Mouse (Mus musculus) heart, postnatal 0 days (tissue): ENCODE measurements around the gene Nt5dc2. TPM values are rescaled to one million over a fixed set of nuclear protein-coding genes. Genes with fewer than 3 reads are reported as not detected.

Experiments used
- ATAC-seq: fragments of 200-750 bp; cut with Nextera tagmentation; 2 replicates; pipeline ENCODE4 v1.8.0; 2017; ENCODE audit warnings: low read depth, moderate number of reproducible peaks, moderate library complexity; ENCODE audit not compliant: insufficient read depth
- DNase-seq: peaks from one replicate; pipeline ENCODE4 v3.0.0-alpha.2; 2016; ENCODE audit warnings: low spot score
- H3K27ac ChIP-seq: fragments of 300-500 bp; sonication (generic); 2 replicates; pipeline ENCODE4 v1.5.1; 2014; ENCODE audit warnings: low read depth, mild to moderate bottlenecking
- H3K27me3 ChIP-seq: fragments of 300-500 bp; sonication (generic); 2 replicates; pipeline ENCODE4 v1.6.1; 2014; ENCODE audit warnings: low read length, mixed read lengths; ENCODE audit not compliant: control insufficient read depth, insufficient read depth
- H3K36me3 ChIP-seq: fragments of 300-500 bp; sonication (generic); replicated peaks from 2 replicates; pipeline ENCODE4 v1.6.1; 2014; ENCODE audit warnings: low read length, mixed read lengths; ENCODE audit not compliant: control insufficient read depth, insufficient read depth
- H3K4me1 ChIP-seq: fragments of 300-500 bp; sonication (generic); 2 replicates; pipeline ENCODE4 v1.6.1; 2014; ENCODE audit warnings: antibody characterized with exemption; ENCODE audit not compliant: control insufficient read depth, insufficient read depth
- H3K4me2 ChIP-seq: fragments of 300-500 bp; sonication (generic); 2 replicates; pipeline ENCODE4 v1.6.1; 2014; ENCODE audit warnings: low read depth, mild to moderate bottlenecking, low read length, moderate library complexity
- H3K4me3 ChIP-seq: fragments of 300-500 bp; sonication (generic); 2 replicates; pipeline ENCODE4 v1.5.1; 2014; ENCODE audit warnings: low read depth, low read length
- H3K9ac ChIP-seq: fragments of 300-500 bp; sonication (generic); replicated peaks from 2 replicates; pipeline ENCODE4 v1.6.1; 2014; ENCODE audit warnings: low read depth, low read length, mixed read lengths
- H3K9me3 ChIP-seq: fragments of 300-500 bp; sonication (generic); replicated peaks from 2 replicates; pipeline ENCODE4 v1.6.1; 2016; ENCODE audit warnings: low read length; ENCODE audit not compliant: control insufficient read depth
- CTCF ChIP-seq: IDR thresholded peaks from 2 replicates; pipeline ENCODE4 v1.5.1; 2016; ENCODE audit warnings: antibody characterized with exemption, control low read depth, low read depth
- WGBS: fragments of 180-500 bp; shearing (Covaris S2); extraction: QIAGEN DNeasy Blood & Tissue Kit; methylation state at CpG from one replicate; pipeline ENCODE4 v1.1.7; 2014; 5-methylcytosine and 5-hydroxymethylcytosine counted together
- polyA plus RNA-seq: library from polyadenylated mRNA; unstranded; fragments of >200 nt; fragmentation: Nextera tagmentation; extraction: Ambion mirVana; gene quantifications from 2 replicates; pipeline ENCODE4 v1.2.1, GENCODE M21; 2015
- total RNA-seq: library from RNA; depleted of rRNA; stranded (reverse); fragments of >200 nt; gene quantifications from 2 replicates; pipeline ENCODE4 v1.2.3, GENCODE M21; 2014; ENCODE audit warnings: low replicate concordance; rRNA removed

Gene Nt5dc2
- total and polyA plus RNA-seq, 2 experiments from 2014 or later, result 146 to 212 TPM

DNA sequence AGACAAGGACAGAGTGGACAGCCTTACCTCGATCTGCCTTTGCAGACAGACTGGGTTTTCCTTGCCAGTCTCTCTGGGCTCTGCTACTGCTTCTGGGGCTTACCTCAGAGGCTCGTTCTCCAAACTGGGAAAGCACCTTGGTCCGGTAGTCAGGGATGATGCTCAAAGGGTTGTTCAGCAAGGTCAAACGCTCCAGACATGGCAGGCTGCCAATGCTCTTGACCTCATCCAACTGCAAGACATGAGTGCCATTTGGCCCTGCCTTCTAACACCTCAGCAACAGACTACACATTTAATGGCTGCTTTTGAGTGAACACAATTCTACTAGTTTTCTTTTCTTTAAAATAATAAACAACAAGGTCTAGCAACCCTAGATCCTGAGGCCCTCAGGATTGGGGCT, 55.8 kb downstream of the Nt5dc2 start:
- Histone ChIP-seq H3K36me3 (peaks cover 100% of the 10 kb centered on the region), H3K4me1 (peaks cover 20% of the 10 kb centered on the region), H3K9ac (0 out of 2 replicates have a peak overlapping the region, but pooled peaks have one; percentile 11), H3K9me3 (no peaks in the 10 kb centered on the region), H3K4me2 (no peak overlapping the region), H3K4me3 (no peak overlapping the region), H3K27me3 (no peaks in the 10 kb centered on the region), H3K27ac (peak overlapping the region; percentile 48)
- no peak for TF ChIP-seq CTCF
- ATAC-seq (peak; percentile 18; the same call in 1 of the 2 replicates), DNase-seq (no peak)
- 30% methylated on average over 4 of the region's 4 CpGs for WGBS

Other genes starting within 250 kb of the Nt5dc2 start
- gene Itih4, start 244.6 kb upstream of the Nt5dc2 start, total RNA-seq, result 2.2 and 2.5 TPM in 2 replicates
- gene Itih4, start 244.6 kb upstream of the Nt5dc2 start, polyA plus RNA-seq, result 0.61 and 1.0 TPM in 2 replicates
- 0.66 and 2.4 TPM in 2 replicates for gene Itih3, start 207.3 kb upstream of the Nt5dc2 start, total RNA-seq
- gene Itih3, start 207.3 kb upstream of the Nt5dc2 start, polyA plus RNA-seq, result 0.49 and 0.72 TPM in 2 replicates
- not detected in 2 replicates for gene Itih1, start 187.8 kb upstream of the Nt5dc2 start, total RNA-seq
- gene Itih1, start 187.8 kb upstream of the Nt5dc2 start, polyA plus RNA-seq, result not detected in 2 replicates
- 4.5 and 11.9 TPM in 2 replicates for gene Nek4, start 179.7 kb upstream of the Nt5dc2 start, total RNA-seq
- gene Nek4, start 179.7 kb upstream of the Nt5dc2 start, polyA plus RNA-seq, result 3.1 and 3.3 TPM in 2 replicates
- 28.7 and 39.0 TPM in 2 replicates for gene Glt8d1, start 129.7 kb upstream of the Nt5dc2 start, total RNA-seq
- 30.6 and 30.9 TPM in 2 replicates for gene Glt8d1, start 129.7 kb upstream of the Nt5dc2 start, polyA plus RNA-seq
- gene Spcs1, start 129.4 kb upstream of the Nt5dc2 start, total RNA-seq, result 309 and 340 TPM in 2 replicates
- gene Spcs1, start 129.4 kb upstream of the Nt5dc2 start, polyA plus RNA-seq, result 429 and 459 TPM in 2 replicates
- 31.9 and 65.0 TPM in 2 replicates for gene Pbrm1, start 111.9 kb upstream of the Nt5dc2 start, total RNA-seq
- gene Pbrm1, start 111.9 kb upstream of the Nt5dc2 start, polyA plus RNA-seq, result 63.2 and 66.5 TPM in 2 replicates
- 30.5 and 45.8 TPM in 2 replicates for gene Gnl3, start 111.9 kb upstream of the Nt5dc2 start, total RNA-seq
- 30.7 and 37.3 TPM in 2 replicates for gene Gnl3, start 111.9 kb upstream of the Nt5dc2 start, polyA plus RNA-seq
- gene Smim4, start 2.1 kb upstream of the Nt5dc2 start, total RNA-seq, result 12.7 and 28.8 TPM in 2 replicates
- gene Smim4, start 2.1 kb upstream of the Nt5dc2 start, polyA plus RNA-seq, result 194 and 207 TPM in 2 replicates
- gene Stab1, start 37.6 kb downstream of the Nt5dc2 start, total RNA-seq, result 75.3 and 90.4 TPM in 2 replicates
- 24.0 and 25.4 TPM in 2 replicates for gene Stab1, start 37.6 kb downstream of the Nt5dc2 start, polyA plus RNA-seq
- 2,939 and 3,145 TPM in 2 replicates for gene Tnnc1, start 77.3 kb downstream of the Nt5dc2 start, total RNA-seq
- 7,680 and 7,748 TPM in 2 replicates for gene Tnnc1, start 77.3 kb downstream of the Nt5dc2 start, polyA plus RNA-seq
- gene Nisch, start 85.9 kb downstream of the Nt5dc2 start, total RNA-seq, result 292 and 338 TPM in 2 replicates
- 162 and 171 TPM in 2 replicates for gene Nisch, start 85.9 kb downstream of the Nt5dc2 start, polyA plus RNA-seq
- 4.4 and 12.7 TPM in 2 replicates for gene Sema3g, start 86.8 kb downstream of the Nt5dc2 start, total RNA-seq
- 0.75 and 0.90 TPM in 2 replicates for gene Sema3g, start 86.8 kb downstream of the Nt5dc2 start, polyA plus RNA-seq
- gene Phf7, start 120.3 kb downstream of the Nt5dc2 start, total RNA-seq, result 2.1 and 7.4 TPM in 2 replicates
- 11.7 and 12.5 TPM in 2 replicates for gene Phf7, start 120.3 kb downstream of the Nt5dc2 start, polyA plus RNA-seq
- 51.1 and 64.0 TPM in 2 replicates for gene Bap1, start 120.4 kb downstream of the Nt5dc2 start, total RNA-seq
- gene Bap1, start 120.4 kb downstream of the Nt5dc2 start, polyA plus RNA-seq, result 34.2 and 38.6 TPM in 2 replicates
- gene Dnah1, start 192.8 kb downstream of the Nt5dc2 start, total RNA-seq, result 0.08 TPM in 1 of 2 replicates, not detected in the other
- gene Dnah1, start 192.8 kb downstream of the Nt5dc2 start, polyA plus RNA-seq, result 0.10 and 0.15 TPM in 2 replicates
- gene Capn7, start 205.6 kb downstream of the Nt5dc2 start, total RNA-seq, result 34.0 and 51.2 TPM in 2 replicates
- 32.3 and 33.8 TPM in 2 replicates for gene Capn7, start 205.6 kb downstream of the Nt5dc2 start, polyA plus RNA-seq